Mouse (Mus musculus) forebrain, embryonic 11.5 days (tissue): ENCODE measurements around the gene Cplx3. TPM values are rescaled to one million over a fixed set of nuclear protein-coding genes. Genes with fewer than 3 reads are reported as not detected.
A peak's percentile ranks its signal among the peaks of the same experiment; 100 is the strongest.

ENCODE experiments used
- ATAC-seq: fragments of 200-750 bp; cut with Nextera tagmentation; replicated peaks from 2 replicates; pipeline ENCODE4 v1.8.0; 2017; ENCODE audit warnings: moderate TSS enrichment; ENCODE audit not compliant: low FRiP score
- DNase-seq: peaks from one replicate; pipeline ENCODE4 v3.0.0-alpha.2; 2017; ENCODE audit warnings: low spot score
- H3K27ac ChIP-seq: fragments of 300-500 bp; sonication (generic); 2 replicates; pipeline ENCODE4 v1.5.1; 2014; ENCODE audit warnings: low read depth, low read length
- H3K27me3 ChIP-seq: fragments of 300-500 bp; sonication (generic); 2 replicates; pipeline ENCODE4 v1.6.1; 2014; ENCODE audit warnings: mild to moderate bottlenecking, low read length, mixed read lengths; ENCODE audit not compliant: control insufficient read depth, insufficient read depth
- H3K36me3 ChIP-seq: fragments of 300-500 bp; sonication (generic); 2 replicates; pipeline ENCODE4 v1.6.1; 2014; ENCODE audit warnings: mild to moderate bottlenecking, low read length, moderate library complexity, mixed read lengths; ENCODE audit not compliant: control insufficient read depth, insufficient read depth
- H3K4me1 ChIP-seq: fragments of 300-500 bp; sonication (generic); replicated peaks from 2 replicates; pipeline ENCODE4 v1.6.1; 2014; ENCODE audit warnings: low read length, mixed read lengths; ENCODE audit not compliant: control insufficient read depth, insufficient read depth
- H3K4me2 ChIP-seq: fragments of 300-500 bp; sonication (generic); 2 replicates; pipeline ENCODE4 v1.6.1; 2014; ENCODE audit warnings: low read depth, mild to moderate bottlenecking, low read length, moderate library complexity, mixed read lengths; ENCODE audit not compliant: severe bottlenecking
- H3K4me3 ChIP-seq: fragments of 300-500 bp; sonication (generic); 2 replicates; pipeline ENCODE4 v1.5.1; 2014; ENCODE audit warnings: low read depth, low read length
- H3K9ac ChIP-seq: fragments of 300-500 bp; sonication (generic); 2 replicates; pipeline ENCODE4 v1.6.1; 2014; ENCODE audit warnings: low read length
- H3K9me3 ChIP-seq: fragments of 300-500 bp; sonication (generic); 2 replicates; pipeline ENCODE4 v1.6.1; 2016; ENCODE audit warnings: low read length, mixed read lengths; ENCODE audit not compliant: control insufficient read depth
- WGBS: fragments of 180-500 bp; shearing (Covaris S2); extraction: QIAGEN DNeasy Blood & Tissue Kit; methylation state at CpG from one replicate; pipeline ENCODE4 v1.1.7; 2014; 5-methylcytosine and 5-hydroxymethylcytosine counted together
- polyA plus RNA-seq: library from polyadenylated mRNA; unstranded; fragments of >200 nt; fragmentation: Nextera tagmentation; extraction: Ambion mirVana; gene quantifications from 2 replicates; pipeline ENCODE4 v1.2.1, GENCODE M21; 2014

Gene Cplx3
- polyA plus RNA-seq, 1 experiment from 2014 or later: not detected

DNA sequence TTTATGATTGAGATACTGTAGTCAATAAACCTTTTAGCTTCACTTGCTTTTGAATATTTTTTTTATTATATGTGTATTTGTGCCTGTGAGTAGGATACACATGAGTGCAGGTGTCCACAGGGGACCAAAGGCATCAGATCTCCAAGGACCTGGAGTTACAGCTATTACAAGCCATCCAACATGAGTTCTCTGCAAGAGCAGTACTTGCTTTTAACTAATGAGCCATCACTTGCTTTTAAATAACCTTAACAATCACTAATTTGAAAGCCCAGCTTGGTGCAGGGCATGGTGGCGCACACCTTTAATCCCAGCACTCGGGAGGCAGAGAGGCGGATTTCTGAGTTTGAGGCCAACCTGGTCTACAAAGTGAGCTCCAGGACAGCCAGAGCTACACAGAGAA, 51.3 kb downstream of the Cplx3 start:
- H3K27me3 ChIP-seq: no peaks in the 10 kb centered on the region
- no peak for DNase-seq
- H3K4me1 ChIP-seq: peaks cover 6% of the 10 kb centered on the region; the same call in 1 of the 2 replicates
- no peak overlapping the region for H3K4me2 ChIP-seq
- no peak overlapping the region for H3K27ac ChIP-seq
- 38% methylated on average over 3 of the region's 3 CpGs for WGBS
- no peaks in the 10 kb centered on the region for H3K36me3 ChIP-seq
- H3K9ac ChIP-seq: no peak overlapping the region
- H3K4me3 ChIP-seq: no peak overlapping the region
- no peak for ATAC-seq
- H3K9me3 ChIP-seq: no peaks in the 10 kb centered on the region

GRCm38 (mm10) chr9:57553119-57553518, 53.0 kb downstream of the Cplx3 start:
- H3K36me3 ChIP-seq: no peaks in the 10 kb centered on the region; the same call in 1 of the 2 replicates
- no peaks in the 10 kb centered on the region for H3K9me3 ChIP-seq
- no peak for ATAC-seq
- H3K27ac ChIP-seq: no peak overlapping the region
- no peak overlapping the region for H3K4me3 ChIP-seq
- H3K4me2 ChIP-seq: no peak overlapping the region
- DNase-seq: no peak
- peaks cover 6% of the 10 kb centered on the region; the same call in 1 of the 2 replicates for H3K4me1 ChIP-seq
- H3K9ac ChIP-seq: no peak overlapping the region
- H3K27me3 ChIP-seq: no peaks in the 10 kb centered on the region
- 71% methylated on average over 11 of the region's 11 CpGs for WGBS

GRCm38 (mm10) chr9:57552139-57552887, 53.8 kb downstream of the Cplx3 start, which contains the start of gene Mpi:
TSS of gene Mpi (minus strand) at chr9:57552763.
- Histone ChIP-seq H3K9ac (peak within 1 kb of the TSS; percentile 73), H3K4me1 (peaks cover 6% of the 10 kb centered on the region; the same call in 1 of the 2 replicates), H3K4me2 (peak within 1 kb of the TSS; percentile 59), H3K27me3 (no peaks in the 10 kb centered on the region), H3K9me3 (no peaks in the 10 kb centered on the region), H3K27ac (no peak within 1 kb of the TSS), H3K4me3 (peak within 1 kb of the TSS; percentile 62), H3K36me3 (no peaks in the 10 kb centered on the region; the same call in 1 of the 2 replicates)
- peak; percentile 83 for DNase-seq
- peak; percentile 46 for ATAC-seq
- 1% methylated on average over 28 of the region's 28 CpGs for WGBS

DNA sequence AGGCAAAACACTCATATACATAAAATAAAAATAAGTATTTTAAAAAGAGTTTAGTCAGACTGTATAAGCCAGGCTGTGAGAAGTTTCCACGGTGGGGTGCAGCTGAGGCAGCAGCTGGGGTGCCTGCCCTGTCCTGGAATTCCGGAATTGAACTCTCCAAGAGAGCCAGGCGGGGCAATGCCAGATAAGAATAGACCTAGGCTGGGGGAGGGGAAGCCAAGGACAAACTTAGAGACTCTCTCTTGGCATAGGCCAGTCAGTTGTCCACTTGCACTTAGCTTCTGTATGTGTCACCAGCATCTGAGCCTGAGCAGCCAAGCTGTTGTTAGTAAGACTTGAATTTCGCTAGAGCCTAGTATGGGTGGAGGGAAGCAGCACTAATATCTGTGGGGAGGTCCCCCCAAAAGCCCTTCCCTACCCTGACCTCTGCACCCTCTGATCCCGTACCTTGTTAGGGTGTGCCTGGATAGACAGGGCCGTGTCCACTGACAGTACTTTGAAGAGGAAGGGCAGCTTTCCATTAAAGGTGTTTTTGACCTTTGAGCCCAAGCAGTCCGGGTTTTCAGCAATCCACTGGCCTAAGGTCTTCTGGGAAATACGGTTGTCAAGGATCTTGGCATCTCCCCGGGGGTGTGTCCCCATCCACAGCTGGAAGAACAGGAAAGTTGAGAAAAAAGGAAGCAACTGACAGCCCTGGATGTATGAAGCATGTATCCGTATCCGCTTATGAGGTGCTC, 55.8 kb downstream of the Cplx3 start:
- Histone ChIP-seq H3K9me3 (no peaks in the 10 kb centered on the region), H3K36me3 (peaks cover 1% of the 10 kb centered on the region; the same call in 1 of the 2 replicates), H3K9ac (no peak overlapping the region), H3K4me1 (peaks cover 6% of the 10 kb centered on the region; the same call in 1 of the 2 replicates), H3K4me2 (no peak overlapping the region), H3K27me3 (no peaks in the 10 kb centered on the region), H3K27ac (no peak overlapping the region), H3K4me3 (no peak overlapping the region)
- DNase-seq (no peak), ATAC-seq (no peak)
- WGBS: 86% methylated on average over 11 of the region's 11 CpGs

Other genes starting within 250 kb of the Cplx3 start
- 26.5 and 29.5 TPM in 2 replicates for gene Ppcdc, start 166.2 kb downstream of the Cplx3 start, polyA plus RNA-seq
- gene Scamp5, start 138.2 kb downstream of the Cplx3 start, polyA plus RNA-seq: 15.5 and 17.4 TPM in 2 replicates
- 1.5 and 3.4 TPM in 2 replicates for gene Rpp25, start 102.3 kb downstream of the Cplx3 start, polyA plus RNA-seq
- gene Cox5a, start 85.0 kb downstream of the Cplx3 start, polyA plus RNA-seq: 624 and 635 TPM in 2 replicates
- 21.0 TPM in 2 replicates for gene Fam219b, start 68.8 kb downstream of the Cplx3 start, polyA plus RNA-seq
- gene Mpi, start 53.5 kb downstream of the Cplx3 start, polyA plus RNA-seq: 55.1 and 65.5 TPM in 2 replicates
- gene Scamp2, start 45.3 kb downstream of the Cplx3 start, polyA plus RNA-seq: 57.7 and 58.2 TPM in 2 replicates
- gene Ulk3, start 16.8 kb downstream of the Cplx3 start, polyA plus RNA-seq: 12.6 and 15.1 TPM in 2 replicates
- gene Lman1l, start 14.5 kb upstream of the Cplx3 start, polyA plus RNA-seq: not detected in 2 replicates
- gene Csk, start 47.4 kb upstream of the Cplx3 start, polyA plus RNA-seq: 32.9 and 39.5 TPM in 2 replicates
- gene Cyp1a2, start 77.4 kb upstream of the Cplx3 start, polyA plus RNA-seq: not detected in 2 replicates
- not detected in 2 replicates for gene Cyp1a1, start 81.6 kb upstream of the Cplx3 start, polyA plus RNA-seq
- gene Edc3, start 102.3 kb upstream of the Cplx3 start, polyA plus RNA-seq: 25.1 and 27.4 TPM in 2 replicates
- gene Clk3, start 159.6 kb upstream of the Cplx3 start, polyA plus RNA-seq: 91.5 and 102 TPM in 2 replicates
- 27.4 and 32.1 TPM in 2 replicates for gene Arid3b, start 230.5 kb upstream of the Cplx3 start, polyA plus RNA-seq